Mouse (Mus musculus) lung, embryonic 15.5 days (tissue): ENCODE measurements around the gene Zfp456. TPM values are rescaled to one million over a fixed set of nuclear protein-coding genes. Genes with fewer than 3 reads are reported as not detected.
A peak's percentile ranks its signal among the peaks of the same experiment; 100 is the strongest.

Experiments used
- ATAC-seq: fragments of 200-750 bp; cut with Nextera tagmentation; 2 replicates; pipeline ENCODE4 v1.8.0; 2017; ENCODE audit warnings: moderate number of reproducible peaks, borderline replicate concordance; ENCODE audit not compliant: low FRiP score, low TSS enrichment; ENCODE audit errors: extremely low read depth
- H3K27ac ChIP-seq: fragments of 300-500 bp; sonication (generic); 2 replicates; pipeline ENCODE4 v1.5.1; 2015; ENCODE audit warnings: moderate library complexity, mild to moderate bottlenecking, inconsistent platforms
- H3K27me3 ChIP-seq: fragments of 300-500 bp; sonication (generic); 2 replicates; pipeline ENCODE4 v1.6.1; 2015; ENCODE audit warnings: inconsistent platforms
- H3K36me3 ChIP-seq: fragments of 300-500 bp; sonication (generic); 2 replicates; pipeline ENCODE4 v1.6.1; 2015; ENCODE audit warnings: inconsistent platforms
- H3K4me1 ChIP-seq: fragments of 300-500 bp; sonication (generic); 2 replicates; pipeline ENCODE4 v1.6.1; 2015; ENCODE audit warnings: inconsistent platforms
- H3K4me2 ChIP-seq: fragments of 300-500 bp; sonication (generic); 2 replicates; pipeline ENCODE4 v1.6.1; 2015; ENCODE audit warnings: inconsistent platforms, mild to moderate bottlenecking, moderate library complexity
- H3K4me3 ChIP-seq: fragments of 300-500 bp; sonication (generic); 2 replicates; pipeline ENCODE4 v1.5.1; 2015; ENCODE audit warnings: mild to moderate bottlenecking, inconsistent platforms
- H3K9ac ChIP-seq: fragments of 300-500 bp; sonication (generic); 2 replicates; pipeline ENCODE4 v1.6.1; 2015; ENCODE audit warnings: inconsistent platforms
- H3K9me3 ChIP-seq: fragments of 300-500 bp; sonication (generic); 2 replicates; pipeline ENCODE4 v1.6.1; 2016; ENCODE audit warnings: inconsistent platforms
- WGBS: fragments of 180-500 bp; shearing (Covaris S2); methylation state at CpG from one replicate; pipeline ENCODE4 v1.1.7; 2015; 5-methylcytosine and 5-hydroxymethylcytosine counted together
- polyA plus RNA-seq: library from polyadenylated mRNA; unstranded; fragments of >200 nt; fragmentation: Nextera tagmentation; extraction: Ambion mirVana; gene quantifications from 2 replicates; pipeline ENCODE4 v1.2.1, GENCODE M21; 2015

The Zfp456 gene
- polyA plus RNA-seq, 1 experiment from 2014 or later: 1.8 TPM

- no peak for ATAC-seq
- H3K27ac ChIP-seq: no peak overlapping the region
Observed at GRCm38 (mm10) chr13:67343422-67343821, 32.2 kb downstream of the Zfp456 start.

GRCm38 (mm10) chr13:67332877-67333276, 42.7 kb downstream of the Zfp456 start:
- H3K4me3 ChIP-seq: peak overlapping the region; percentile 49
- peaks cover 8% of the 10 kb centered on the region for H3K4me1 ChIP-seq
- H3K36me3 ChIP-seq: no peaks in the 10 kb centered on the region
- H3K27me3 ChIP-seq: no peaks in the 10 kb centered on the region
- no peaks in the 10 kb centered on the region for H3K9me3 ChIP-seq
- ATAC-seq: peak; percentile 11; the same call in 1 of the 2 replicates
- H3K9ac ChIP-seq: peak overlapping the region; percentile 41
- 56% methylated on average over 1 of the region's 1 CpGs for WGBS
- H3K4me2 ChIP-seq: peak overlapping the region; percentile 68
- no peak overlapping the region for H3K27ac ChIP-seq

More at GRCm38 (mm10) chr13:67343422-67343821, 32.2 kb downstream of the Zfp456 start:
- peaks cover 10% of the 10 kb centered on the region; the same call in 1 of the 2 replicates for H3K36me3 ChIP-seq
- no peaks in the 10 kb centered on the region for H3K27me3 ChIP-seq
- H3K9ac ChIP-seq: no peak overlapping the region
- 88% methylated on average over 2 of the region's 2 CpGs for WGBS
- H3K9me3 ChIP-seq: no peaks in the 10 kb centered on the region
- no peak overlapping the region for H3K4me2 ChIP-seq
- H3K4me1 ChIP-seq: no peaks in the 10 kb centered on the region
- H3K4me3 ChIP-seq: no peak overlapping the region

GRCm38 (mm10) chr13:67332019-67332724, 43.4 kb downstream of the Zfp456 start, which contains the start of gene Zfp595:
Zfp595 (minus strand) TSS chr13:67332570.
- Histone ChIP-seq H3K4me2 (peak within 1 kb of the TSS; percentile 68), H3K27ac (peak within 1 kb of the TSS; percentile 19; the same call in 1 of the 2 replicates), H3K27me3 (no peaks in the 10 kb centered on the region), H3K9me3 (no peaks in the 10 kb centered on the region), H3K4me1 (peaks cover 8% of the 10 kb centered on the region), H3K9ac (peak within 1 kb of the TSS; percentile 44), H3K4me3 (peak within 1 kb of the TSS; percentile 49), H3K36me3 (no peaks in the 10 kb centered on the region)
- 11% methylated on average over 17 of the region's 17 CpGs for WGBS
- peak; percentile 95 for ATAC-seq

Other genes starting within 250 kb of the Zfp456 start
- gene Rsl1, start 202.6 kb downstream of the Zfp456 start, polyA plus RNA-seq: 9.0 and 9.1 TPM in 2 replicates
- 1.6 and 1.9 TPM in 2 replicates for gene Zfp455, start 181.3 kb downstream of the Zfp456 start, polyA plus RNA-seq
- 1.5 TPM in 2 replicates for gene Zfp458, start 97.3 kb downstream of the Zfp456 start, polyA plus RNA-seq
- 0.21 and 0.92 TPM in 2 replicates for gene Zfp457, start 69.3 kb downstream of the Zfp456 start, polyA plus RNA-seq
- gene Zfp595, start 43.2 kb downstream of the Zfp456 start, polyA plus RNA-seq: 2.7 and 2.8 TPM in 2 replicates
- 0.64 TPM in 1 of 2 replicates, not detected in the other for gene Gm28044, start 15.3 kb downstream of the Zfp456 start, polyA plus RNA-seq
- 0.93 and 1.1 TPM in 2 replicates for gene Zfp953, start 15.2 kb downstream of the Zfp456 start, polyA plus RNA-seq
- 0.46 and 0.48 TPM in 2 replicates for gene Gm28041, start 77 bp downstream of the Zfp456 start, polyA plus RNA-seq
- gene Zfp429, start 24.0 kb upstream of the Zfp456 start, polyA plus RNA-seq: 6.8 and 7.7 TPM in 2 replicates
- 1.1 and 1.7 TPM in 2 replicates for gene Zfp459, start 45.6 kb upstream of the Zfp456 start, polyA plus RNA-seq
- gene Zfp874a, start 75.8 kb upstream of the Zfp456 start, polyA plus RNA-seq: 9.6 TPM in 2 replicates
- 2.1 and 3.8 TPM in 2 replicates for gene Zfp874b, start 108.4 kb upstream of the Zfp456 start, polyA plus RNA-seq
- 12.9 and 14.1 TPM in 2 replicates for gene Zfp58, start 124.7 kb upstream of the Zfp456 start, polyA plus RNA-seq
- not detected in 2 replicates for gene Gm26965, start 150.3 kb upstream of the Zfp456 start, polyA plus RNA-seq
- 22.3 and 22.8 TPM in 2 replicates for gene Zfp87, start 150.4 kb upstream of the Zfp456 start, polyA plus RNA-seq
- 14.5 and 14.7 TPM in 2 replicates for gene Zfp748, start 178.0 kb upstream of the Zfp456 start, polyA plus RNA-seq
- gene Zfp729b, start 233.9 kb upstream of the Zfp456 start, polyA plus RNA-seq: 3.5 and 4.4 TPM in 2 replicates